Mouse (Mus musculus) embryo, embryonic 9.5 days (tissue): ENCODE results near the gene Tmtc2.

ENCODE experiments used
- DNase-seq: peaks from one replicate; pipeline ENCODE4 v3.0.0-alpha.2; 2017; ENCODE audit errors: extremely low spot score

The Tmtc2 gene

DNA sequence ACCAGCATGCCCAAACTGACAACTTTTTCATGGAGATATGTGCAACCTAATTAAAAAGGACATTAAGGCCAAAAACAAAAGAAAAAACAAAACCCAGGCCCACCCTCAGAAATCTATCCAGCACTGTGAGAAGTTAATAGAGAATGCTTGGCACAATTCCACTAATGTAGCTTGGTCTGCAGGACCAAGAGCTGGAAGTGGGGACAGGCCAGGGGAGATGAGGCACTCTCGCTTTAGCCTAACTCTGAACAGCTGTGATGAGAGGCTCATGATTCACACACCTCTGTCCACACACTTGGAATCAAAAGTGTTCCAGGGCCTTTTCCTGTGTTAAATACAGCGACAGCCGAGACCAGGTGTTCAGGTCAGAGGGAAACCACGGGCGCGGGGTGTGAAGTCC, 79.0 kb downstream of the Tmtc2 start:
- DNase-seq, result no peak

DNA sequence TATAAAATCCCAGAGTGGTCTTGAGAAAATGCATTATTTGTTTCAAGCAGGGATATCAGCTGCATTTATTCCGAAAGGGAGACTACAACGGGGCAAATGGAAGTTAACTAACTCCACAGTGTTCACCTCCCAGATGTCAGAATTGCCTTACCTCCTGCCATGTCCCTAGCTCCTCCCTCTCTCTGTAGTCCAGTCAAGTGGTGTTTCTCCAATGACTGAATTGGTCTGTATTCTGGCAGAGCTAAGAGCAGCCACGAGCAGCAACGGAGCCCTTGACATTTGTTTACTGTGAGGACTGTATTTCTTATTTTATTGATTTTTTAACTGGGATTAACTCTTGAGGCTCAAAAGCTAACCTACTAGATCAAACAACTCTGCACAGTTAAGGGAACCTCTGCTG, 81.8 kb downstream of the Tmtc2 start:
- no peak for DNase-seq

DNA sequence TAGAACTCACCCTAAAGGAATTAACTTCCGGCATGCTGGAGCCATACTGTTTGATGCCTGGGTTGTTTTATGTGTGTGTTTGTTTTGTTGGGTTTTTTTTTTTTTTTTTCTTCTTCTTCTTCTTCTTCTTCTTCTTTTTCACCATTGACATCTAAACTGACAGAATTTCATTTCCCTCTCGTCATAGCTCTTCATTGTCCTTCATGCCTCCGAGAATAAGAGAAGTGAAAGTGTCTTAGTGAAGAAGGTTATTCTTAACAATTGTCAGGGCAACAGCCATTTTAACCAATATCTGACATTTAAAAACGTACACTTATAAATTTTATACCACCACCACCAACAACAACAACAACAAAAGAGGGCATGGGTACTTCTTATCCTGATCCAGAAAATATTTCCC, 83.5 kb downstream of the Tmtc2 start:
- no peak for DNase-seq

DNA sequence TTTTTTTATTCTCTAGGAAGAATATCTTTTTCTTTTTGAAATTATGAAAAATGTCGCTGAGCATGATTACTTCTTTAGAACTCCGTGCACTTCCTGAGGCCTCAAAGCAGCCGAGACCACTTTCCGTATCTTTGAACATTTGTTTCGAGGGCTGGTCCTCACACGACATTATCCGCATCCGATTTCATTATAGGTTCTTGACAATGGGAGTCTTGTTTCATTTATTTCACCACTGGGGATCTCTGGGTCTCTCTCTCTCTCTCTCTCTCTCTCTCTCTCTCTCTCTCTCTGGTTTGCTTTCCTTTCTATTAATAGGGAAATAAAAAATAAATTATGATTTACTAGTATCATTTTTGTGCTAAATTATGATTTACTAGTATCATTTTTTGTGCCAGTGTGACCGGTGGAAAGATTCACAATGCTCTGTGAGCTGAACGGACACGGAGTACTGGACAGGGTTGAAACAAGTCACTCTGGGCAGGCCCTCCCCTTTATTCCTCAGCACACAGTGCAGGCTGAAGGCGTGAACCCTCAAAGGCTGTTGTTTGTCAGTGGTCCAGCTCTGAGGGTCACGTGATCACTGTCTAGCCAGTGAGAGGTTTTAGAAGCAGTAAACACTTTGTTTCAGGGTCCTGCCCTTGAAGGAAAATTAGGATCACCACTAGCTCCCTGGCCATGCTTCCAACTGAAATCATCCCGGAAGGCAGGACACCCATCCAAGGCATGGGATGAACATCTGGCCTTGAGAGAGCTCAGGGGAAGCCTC, 84.1 kb downstream of the Tmtc2 start:
- no peak for DNase-seq

DNA sequence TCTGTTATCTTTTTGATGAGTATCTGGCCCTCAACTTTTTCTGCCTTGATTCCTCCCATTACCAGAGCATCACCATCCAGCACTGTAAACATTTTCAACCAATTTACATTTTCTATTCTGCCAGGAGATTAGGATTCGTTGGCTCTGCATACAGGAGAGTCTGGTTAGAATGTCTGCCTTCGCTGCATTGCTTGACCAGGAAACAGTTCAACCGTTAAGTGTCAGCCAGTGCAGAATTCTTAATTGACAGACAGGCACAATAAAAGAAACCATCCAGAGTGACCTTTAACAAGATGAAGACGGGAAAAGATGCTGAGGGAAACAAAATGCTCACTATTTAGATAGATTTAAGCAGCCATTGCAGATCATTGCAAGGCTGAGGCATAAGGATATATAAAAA, 87.3 kb downstream of the Tmtc2 start:
- no peak for DNase-seq

DNA sequence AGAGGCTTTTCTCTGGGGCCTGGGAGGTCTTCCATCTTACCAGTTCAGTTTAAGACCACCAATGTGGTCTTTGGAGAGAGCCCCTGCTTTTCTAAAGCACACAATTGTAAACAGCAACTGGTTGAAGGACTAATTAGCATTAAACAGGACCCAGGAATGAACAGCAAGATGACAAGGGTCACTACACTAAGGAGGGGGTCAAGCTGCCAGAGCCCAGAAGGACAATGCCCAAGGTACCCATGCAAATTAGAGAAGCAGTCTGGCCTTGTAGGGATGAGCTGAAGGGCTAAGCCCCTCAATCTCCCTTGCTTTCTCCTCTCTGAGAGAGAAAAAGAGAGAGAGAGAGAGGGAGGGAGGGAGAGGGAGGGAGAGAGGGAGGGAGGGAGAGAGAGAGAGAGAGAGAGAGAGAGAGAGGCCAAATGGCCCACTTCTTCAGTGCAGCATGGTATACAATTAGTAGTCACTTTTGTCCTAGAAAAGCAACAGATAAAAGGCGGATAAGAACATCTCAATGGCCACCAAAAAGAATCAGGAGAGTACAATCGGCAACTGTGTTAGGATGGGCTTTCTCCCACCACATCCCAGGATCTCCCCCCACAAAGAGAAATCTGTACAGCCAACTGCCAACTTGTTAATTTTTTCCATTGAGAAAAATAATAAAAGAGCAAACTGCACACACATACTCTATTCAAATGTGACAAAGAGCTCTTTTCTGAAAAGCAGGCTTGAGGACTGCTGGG, 89.7 kb downstream of the Tmtc2 start:
- peak; percentile 57 for DNase-seq

DNA sequence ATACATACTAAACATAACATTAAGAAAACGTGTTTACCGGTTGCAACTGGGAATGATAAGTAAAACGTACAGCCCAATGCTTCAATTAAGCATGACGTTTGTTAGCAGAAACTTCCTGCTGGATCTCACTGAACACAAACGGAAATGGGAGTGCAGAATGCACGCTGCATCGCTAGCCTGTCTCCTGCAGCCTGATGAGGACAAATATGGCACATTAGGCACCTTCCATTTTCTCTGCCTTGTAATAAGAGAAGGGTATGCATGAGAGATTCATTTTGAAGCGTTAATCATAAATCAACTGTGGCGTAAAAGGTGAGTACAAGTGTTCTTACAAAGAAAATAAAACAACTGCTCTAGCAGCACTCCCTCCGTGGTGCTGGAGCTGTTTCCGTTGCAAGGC, 94.5 kb downstream of the Tmtc2 start:
- no peak for DNase-seq

DNA sequence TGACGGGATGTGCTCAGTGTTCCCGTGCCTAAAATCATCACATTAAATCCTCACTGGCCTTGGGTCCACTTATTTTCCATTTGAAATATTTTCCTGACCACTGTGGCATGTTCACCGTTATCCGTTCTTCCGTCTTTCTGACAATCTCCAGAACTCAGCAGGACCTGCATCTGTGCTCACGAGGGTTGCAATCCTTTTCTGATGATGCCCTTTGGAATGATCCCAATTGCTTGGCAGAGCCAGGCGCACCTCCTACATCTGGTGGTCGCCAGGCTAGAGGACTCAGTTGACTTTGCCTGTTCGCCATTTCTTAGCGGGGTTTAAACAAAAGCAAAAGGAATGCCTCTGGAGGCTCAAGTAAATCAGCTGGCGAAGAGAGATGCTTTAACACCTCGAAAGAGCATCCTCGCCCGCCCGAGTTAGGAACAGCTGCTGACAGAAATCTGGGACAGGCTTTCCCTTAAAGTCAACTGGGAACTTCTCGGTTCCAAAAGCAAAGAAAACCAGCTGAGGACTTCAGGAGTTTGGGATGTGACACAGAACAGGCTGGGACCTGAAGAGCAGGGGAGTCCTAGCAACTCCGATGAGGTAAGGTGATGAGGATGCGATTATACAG, 96.5 kb downstream of the Tmtc2 start:
- DNase-seq, result no peak

DNA sequence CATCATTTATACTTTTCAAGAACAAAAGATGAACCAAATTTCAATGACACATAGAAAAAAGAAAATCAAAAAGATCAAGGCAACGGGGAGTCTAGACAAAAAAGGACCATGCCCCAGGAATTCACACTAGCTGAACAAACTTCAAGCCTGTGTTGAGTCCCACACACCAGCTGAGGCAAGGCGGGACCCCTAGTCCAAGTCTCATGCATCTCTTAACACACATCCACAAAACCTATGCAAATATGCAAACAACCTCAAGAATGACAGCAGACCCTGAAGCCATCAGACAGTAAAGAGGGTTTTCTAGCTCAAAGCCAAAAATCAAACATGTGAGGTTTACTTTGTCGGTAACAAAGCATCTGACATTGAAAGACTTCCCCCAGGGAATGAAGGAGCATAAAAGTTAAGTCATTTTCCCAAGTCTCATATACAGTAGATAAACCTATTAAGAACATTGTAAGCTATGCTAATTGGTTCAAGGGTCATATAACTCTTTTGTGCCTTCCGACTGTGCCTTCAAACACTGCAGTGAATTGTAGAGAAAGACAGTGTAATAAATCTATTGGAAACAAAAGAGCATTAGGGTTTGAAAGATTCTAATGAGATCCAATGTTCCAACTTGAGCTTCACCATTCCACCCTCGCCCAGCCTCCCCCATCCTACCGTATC, 100.0 kb downstream of the Tmtc2 start:
- DNase-seq, result no peak

DNA sequence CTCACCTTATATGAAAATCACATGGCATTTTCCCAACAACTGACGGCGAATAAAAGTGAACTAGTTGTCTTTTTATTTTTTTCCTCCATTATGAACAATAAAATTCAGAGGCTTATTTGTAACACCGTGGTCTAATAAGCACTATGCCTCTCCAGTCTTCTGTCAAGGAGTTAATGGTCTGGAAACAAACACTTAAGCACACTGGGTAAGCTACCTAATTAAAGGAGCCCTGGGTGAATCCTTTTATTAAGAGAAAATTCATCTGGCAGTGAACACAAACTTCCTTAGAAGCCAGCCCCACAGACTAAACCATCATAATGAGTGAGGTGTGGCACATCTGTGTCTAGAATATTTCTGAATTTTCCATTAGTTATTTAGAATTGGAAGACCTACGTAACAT, 109.9 kb downstream of the Tmtc2 start:
- DNase-seq, result no peak

DNA sequence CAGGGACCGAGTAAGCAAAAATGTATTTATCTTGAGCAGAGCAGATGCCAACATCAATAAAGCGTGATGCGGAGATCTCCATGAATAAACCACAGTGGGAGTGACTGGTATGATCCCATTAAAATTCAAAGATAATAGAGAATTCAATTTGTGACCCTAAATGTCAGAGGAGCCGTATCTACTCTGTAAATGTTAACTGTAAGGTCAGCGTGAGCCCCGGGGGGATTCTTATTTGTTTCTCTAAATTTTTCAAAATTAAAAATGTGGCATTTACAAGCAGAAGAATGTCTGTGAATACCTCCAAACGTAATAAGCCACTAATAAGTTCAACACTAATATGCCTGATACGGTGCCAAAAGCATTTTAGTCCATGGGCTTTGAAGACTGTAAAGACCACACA, 120.8 kb downstream of the Tmtc2 start:
- DNase-seq, result no peak

DNA sequence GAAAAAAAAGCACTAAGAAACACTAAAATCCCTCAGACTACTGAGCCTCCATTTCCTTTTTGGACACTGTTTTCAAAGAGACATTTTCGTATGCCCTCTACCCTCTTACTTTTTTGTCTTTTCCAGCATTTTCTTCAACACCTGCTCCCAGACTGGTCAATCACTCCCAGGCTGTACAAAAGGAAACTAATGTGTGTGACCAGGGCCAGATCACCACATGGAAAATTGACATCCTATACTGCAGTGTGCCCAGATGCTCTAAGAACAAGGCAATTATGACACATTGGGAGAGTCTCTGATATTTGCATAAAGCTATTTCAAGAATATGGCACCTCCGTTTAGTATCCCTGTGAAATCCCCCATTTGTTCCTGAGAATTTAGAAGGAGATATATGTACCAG, 127.1 kb downstream of the Tmtc2 start:
- DNase-seq, result no peak

DNA sequence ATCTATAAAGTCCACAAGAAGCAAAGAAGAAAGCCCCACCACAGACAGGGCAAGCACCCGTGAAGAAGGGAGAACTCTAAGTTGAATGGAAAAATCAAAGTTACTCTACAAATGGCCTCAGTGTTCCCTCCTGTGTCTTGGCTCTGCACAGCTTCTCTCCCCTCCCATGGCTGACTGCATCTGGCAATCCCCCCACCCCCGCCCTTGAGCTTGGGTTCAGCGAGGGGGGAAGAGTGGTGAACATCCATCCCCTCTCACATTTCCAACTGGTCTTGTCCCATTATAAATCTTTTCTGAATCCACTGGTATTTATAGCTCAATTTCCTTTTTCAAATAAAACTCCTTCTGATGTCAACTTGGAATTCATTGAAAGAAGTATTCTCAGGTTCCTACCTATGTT, 129.9 kb downstream of the Tmtc2 start:
- no peak for DNase-seq

DNA sequence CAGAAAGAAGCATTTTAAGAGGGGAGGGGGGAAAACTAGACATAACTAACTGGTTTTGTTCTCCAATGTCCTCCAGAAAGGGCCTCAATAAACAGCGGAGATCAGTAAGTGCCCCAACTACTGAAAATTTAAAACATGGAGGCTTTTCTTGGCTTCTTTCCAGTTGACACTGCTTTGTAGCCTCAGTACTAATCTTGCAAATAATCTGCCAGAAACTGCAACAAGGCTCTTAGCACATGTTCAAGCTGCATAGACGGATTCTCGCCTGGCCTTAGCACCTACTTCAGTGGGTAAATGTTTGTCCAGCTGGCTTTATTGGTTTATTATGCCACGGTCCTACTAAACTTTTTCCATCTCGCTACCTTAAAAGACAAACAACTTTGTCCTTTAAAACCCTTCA, 139.4 kb downstream of the Tmtc2 start:
- no peak for DNase-seq

DNA sequence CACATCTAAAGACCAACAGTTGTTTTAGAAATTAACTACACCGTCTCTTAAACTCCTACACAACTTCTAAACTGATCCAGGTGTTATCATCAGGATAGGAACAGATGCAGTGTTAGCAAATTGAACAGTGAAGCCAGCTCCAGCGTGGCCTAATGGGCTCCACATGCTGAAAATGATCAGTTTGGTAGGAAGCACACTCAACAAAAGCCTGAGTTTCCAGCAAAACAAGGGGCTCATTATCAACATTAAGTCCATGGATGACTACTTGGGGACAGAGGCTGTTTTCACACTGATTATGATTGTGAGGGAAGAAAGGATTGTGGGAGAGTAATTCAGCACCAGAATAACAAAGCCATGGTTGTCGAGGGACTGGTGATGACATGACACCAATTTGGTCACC, 143.4 kb downstream of the Tmtc2 start:
- DNase-seq, result peak; percentile 26

DNA sequence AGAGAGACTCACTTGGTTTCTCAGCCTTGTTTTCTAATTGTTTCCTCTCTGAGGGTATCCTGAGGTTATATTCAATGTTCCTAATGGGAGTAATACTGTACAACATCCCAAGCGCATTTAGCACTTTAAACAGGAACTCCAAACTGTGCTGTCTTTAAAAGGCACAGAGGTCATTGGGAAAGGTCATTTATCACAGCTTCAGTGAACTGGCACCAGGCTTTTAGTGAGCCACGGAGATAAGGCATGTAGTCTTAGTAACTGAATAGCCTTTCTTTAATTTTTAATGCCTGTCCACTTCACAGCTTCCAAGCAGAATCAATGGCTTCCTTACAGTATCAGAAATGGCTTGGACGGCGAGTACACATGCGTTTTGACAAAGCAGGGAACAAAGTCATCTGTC, 144.0 kb downstream of the Tmtc2 start:
- DNase-seq, result peak; percentile 11

DNA sequence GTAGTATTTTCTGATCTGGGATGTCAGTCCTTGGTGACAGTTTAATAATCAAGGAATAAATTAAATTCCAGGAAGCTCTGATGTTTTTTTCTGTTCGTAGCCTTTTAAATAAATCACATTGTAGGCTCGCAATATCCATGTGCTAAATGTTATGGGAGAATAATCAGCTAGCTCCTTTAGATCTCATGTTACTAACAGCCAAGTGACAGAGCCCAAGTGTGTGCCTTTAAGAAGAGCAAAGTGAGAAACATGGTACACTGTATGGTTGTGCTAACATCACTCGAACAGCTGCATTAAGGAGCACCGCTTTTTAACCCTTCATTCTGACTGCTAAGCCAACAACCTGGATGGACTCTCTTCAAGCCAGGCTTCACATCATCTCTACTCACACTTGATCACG, 146.2 kb downstream of the Tmtc2 start:
- DNase-seq, result no peak

DNA sequence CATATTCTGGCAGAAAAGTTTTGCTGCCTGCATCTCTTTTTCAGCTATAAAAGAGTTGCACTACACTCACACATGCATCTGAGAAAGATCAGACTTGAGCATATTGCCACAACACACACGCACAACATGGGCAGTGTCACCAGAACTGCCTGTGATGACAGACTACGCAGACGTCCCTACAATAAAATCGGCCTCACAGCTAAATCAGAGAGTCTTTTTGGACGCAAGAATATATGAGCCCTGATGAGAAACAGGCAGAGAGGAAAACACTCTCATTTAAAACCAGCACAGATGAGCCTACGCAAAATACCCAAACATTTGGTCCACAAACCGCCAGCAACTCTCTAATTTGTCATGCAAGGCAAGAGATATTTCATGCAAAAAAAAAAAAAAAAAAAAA, 146.6 kb downstream of the Tmtc2 start:
- no peak for DNase-seq

DNA sequence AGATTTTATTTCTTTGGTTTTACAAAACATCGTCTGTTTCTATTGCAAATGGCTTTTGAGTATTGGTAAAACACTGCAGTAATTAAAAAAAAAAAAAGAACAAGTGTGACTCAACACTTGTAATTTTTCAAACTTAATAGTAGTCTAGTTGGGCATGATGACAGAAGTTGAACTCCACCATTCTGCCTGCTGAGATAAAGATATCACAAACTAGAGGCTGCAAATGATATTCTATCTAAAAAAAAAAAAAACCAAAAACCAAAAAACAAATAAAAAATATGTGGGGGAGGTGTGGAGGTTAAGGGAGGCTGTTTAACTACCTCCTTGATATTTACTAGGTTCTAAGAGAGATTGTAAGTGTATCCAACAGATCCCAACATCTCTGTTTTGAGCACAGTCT, 149.2 kb downstream of the Tmtc2 start:
- no peak for DNase-seq

DNA sequence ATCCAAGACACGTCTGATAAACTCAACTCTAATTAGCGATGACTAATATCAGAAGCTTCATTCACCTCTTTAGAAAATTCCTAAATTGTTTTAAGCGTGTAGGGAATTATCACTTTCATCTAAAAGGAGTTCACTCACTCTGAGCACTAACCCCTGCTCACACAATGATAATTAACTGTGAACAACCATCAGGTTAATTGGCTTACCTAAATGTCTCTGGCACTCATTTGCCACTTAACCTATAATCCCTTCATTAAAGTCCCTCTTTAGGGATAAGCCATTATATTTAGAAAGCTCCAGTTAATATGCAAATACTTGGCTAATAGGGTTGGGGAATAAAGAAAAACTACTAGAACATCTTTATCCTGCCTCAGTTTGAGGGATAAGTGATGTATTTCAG, 151.1 kb downstream of the Tmtc2 start:
- DNase-seq, result no peak

DNA sequence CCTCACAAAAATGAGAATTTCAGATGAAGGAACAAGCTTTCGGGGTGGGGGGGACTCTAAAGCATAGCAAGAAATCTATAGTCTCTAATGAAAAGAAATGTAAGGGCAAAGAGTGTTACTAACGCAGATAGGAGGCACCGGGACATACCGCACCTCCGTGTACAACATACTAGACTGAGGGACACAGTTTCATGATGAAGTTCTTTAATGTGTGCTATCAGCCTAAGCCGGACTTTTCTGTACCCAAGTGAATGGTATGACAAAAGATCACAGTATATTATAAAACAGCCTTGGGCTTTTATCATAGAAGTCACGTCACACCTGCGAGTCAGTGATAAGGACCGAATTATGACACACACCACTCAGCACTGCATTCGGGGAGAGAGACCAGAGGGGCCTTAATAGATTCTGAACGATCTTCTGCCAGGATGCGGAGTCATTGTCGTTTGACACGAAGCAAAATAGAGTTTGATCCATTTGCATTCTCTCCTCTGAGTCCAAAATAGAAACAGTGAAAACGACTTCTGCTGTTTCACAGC, 156.3 kb downstream of the Tmtc2 start:
- DNase-seq, result no peak

DNA sequence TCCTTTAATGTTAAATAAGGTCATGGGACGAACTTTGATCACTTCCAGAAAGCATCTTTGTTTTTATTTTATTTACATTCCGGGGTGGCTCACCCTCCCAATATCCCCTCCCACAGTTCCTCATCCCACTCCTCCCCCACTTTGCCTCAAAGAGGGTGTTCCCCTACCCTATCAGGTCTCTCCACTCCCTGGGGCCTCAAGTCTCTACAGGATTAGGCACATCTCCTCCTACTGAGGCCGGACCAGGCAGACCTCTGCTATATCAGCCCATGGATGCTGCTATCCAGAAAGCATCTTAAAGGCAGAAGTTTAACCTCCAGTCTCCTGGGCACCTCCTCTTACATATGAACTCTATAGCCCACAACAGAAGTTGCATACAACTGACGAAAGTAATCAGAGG, 157.7 kb downstream of the Tmtc2 start:
- DNase-seq, result no peak
